Mouse (Mus musculus) midbrain, embryonic 14.5 days (tissue): Measurements from ENCODE around the gene Ccdc184. TPM values are rescaled to one million over a fixed set of nuclear protein-coding genes. Genes with fewer than 3 reads are reported as not detected.

Source experiments
- ATAC-seq: fragments of 200-750 bp; cut with Nextera tagmentation; 2 replicates; pipeline ENCODE4 v1.8.0; 2017; ENCODE audit warnings: moderate number of reproducible peaks, moderate library complexity; ENCODE audit not compliant: low FRiP score, low TSS enrichment
- DNase-seq: peaks from one replicate; pipeline ENCODE4 v3.0.0-alpha.2; 2015
- H3K27ac ChIP-seq: fragments of 300-500 bp; sonication (generic); replicated peaks from 2 replicates; pipeline ENCODE4 v1.5.1; 2014; ENCODE audit warnings: mild to moderate bottlenecking, low read depth, low read length, moderate library complexity
- H3K27me3 ChIP-seq: fragments of 300-500 bp; sonication (generic); 2 replicates; pipeline ENCODE4 v1.6.1; 2014; ENCODE audit warnings: low read length, control low read depth, mixed read lengths; ENCODE audit not compliant: control insufficient read depth, insufficient read depth
- H3K36me3 ChIP-seq: fragments of 300-500 bp; sonication (generic); 2 replicates; pipeline ENCODE4 v1.6.1; 2014; ENCODE audit warnings: low read length, control low read depth; ENCODE audit not compliant: control insufficient read depth, insufficient read depth
- H3K4me1 ChIP-seq: fragments of 300-500 bp; sonication (generic); 2 replicates; pipeline ENCODE4 v1.6.1; 2014; ENCODE audit warnings: mild to moderate bottlenecking, antibody characterized with exemption, low read length, control low read depth; ENCODE audit not compliant: control insufficient read depth, insufficient read depth
- H3K4me2 ChIP-seq: fragments of 300-500 bp; sonication (generic); 2 replicates; pipeline ENCODE4 v1.6.1; 2014; ENCODE audit warnings: mild to moderate bottlenecking, low read length, moderate library complexity
- H3K4me3 ChIP-seq: fragments of 300-500 bp; sonication (generic); replicated peaks from 2 replicates; pipeline ENCODE4 v1.5.1; 2014; ENCODE audit warnings: low read depth, low read length
- H3K9ac ChIP-seq: fragments of 300-500 bp; sonication (generic); replicated peaks from 2 replicates; pipeline ENCODE4 v1.6.1; 2014; ENCODE audit warnings: mild to moderate bottlenecking, low read length, moderate library complexity
- H3K9me3 ChIP-seq: fragments of 300-500 bp; sonication (generic); 2 replicates; pipeline ENCODE4 v1.6.1; 2016; ENCODE audit warnings: low read length, control low read depth, mixed read lengths; ENCODE audit not compliant: control insufficient read depth
- WGBS: fragments of 180-500 bp; shearing (Covaris S2); extraction: QIAGEN DNeasy Blood & Tissue Kit; methylation state at CpG from one replicate; pipeline ENCODE4 v1.1.7; 2014; 5-methylcytosine and 5-hydroxymethylcytosine counted together
- polyA plus RNA-seq: library from polyadenylated mRNA; unstranded; fragments of >200 nt; fragmentation: Nextera tagmentation; extraction: Ambion mirVana; gene quantifications from 2 replicates; pipeline ENCODE4 v1.2.1, GENCODE M21; 2014

Gene Ccdc184
- polyA plus RNA-seq, 1 experiment from 2014 or later = 98.5 TPM

GRCm38 (mm10) chr15:98180567-98181131 lies 13.7 kb downstream of the Ccdc184 start:
- peak overlapping the region; percentile 77 for H3K27ac ChIP-seq
- no peaks in the 10 kb centered on the region; the same call in 1 of the 2 replicates for H3K27me3 ChIP-seq
- peak overlapping the region; percentile 45 for H3K4me3 ChIP-seq
- ATAC-seq = no peak
- peak overlapping the region; percentile 52 for H3K9ac ChIP-seq
- H3K4me1 ChIP-seq = 0 out of 2 replicates have a peak, but pooled peaks cover 5% of the 10 kb centered on the region
- peak overlapping the region; percentile 82 for H3K4me2 ChIP-seq
- DNase-seq = no peak
- H3K9me3 ChIP-seq = no peaks in the 10 kb centered on the region
- WGBS = 3% methylated on average over 26 of the region's 26 CpGs
- no peaks in the 10 kb centered on the region for H3K36me3 ChIP-seq

GRCm38 (mm10) chr15:98181132-98181711 lies 14.3 kb downstream of the Ccdc184 start:
- H3K27me3 ChIP-seq = no peaks in the 10 kb centered on the region; the same call in 1 of the 2 replicates
- peak overlapping the region; percentile 77 for H3K27ac ChIP-seq
- H3K4me1 ChIP-seq = 0 out of 2 replicates have a peak, but pooled peaks cover 5% of the 10 kb centered on the region
- H3K4me2 ChIP-seq = peak overlapping the region; percentile 82
- ATAC-seq (peak; percentile 97), DNase-seq (peak; percentile 93)
- H3K4me3 ChIP-seq = peak overlapping the region; percentile 45
- no peaks in the 10 kb centered on the region for H3K9me3 ChIP-seq
- H3K9ac ChIP-seq = peak overlapping the region; percentile 52
- H3K36me3 ChIP-seq = no peaks in the 10 kb centered on the region
- under 1% methylated on average over 30 of the region's 30 CpGs for WGBS

GRCm38 (mm10) chr15:98181856-98182570 lies 15.1 kb downstream of the Ccdc184 start:
- H3K27me3 ChIP-seq = no peaks in the 10 kb centered on the region; the same call in 1 of the 2 replicates
- 0 out of 2 replicates have a peak, but pooled peaks cover 5% of the 10 kb centered on the region for H3K4me1 ChIP-seq
- DNase-seq = no peak
- no peak overlapping the region for H3K9ac ChIP-seq
- no peak overlapping the region for H3K4me3 ChIP-seq
- H3K27ac ChIP-seq = no peak overlapping the region
- H3K36me3 ChIP-seq = no peaks in the 10 kb centered on the region
- 75% methylated on average over 12 of the region's 12 CpGs for WGBS
- no peaks in the 10 kb centered on the region for H3K9me3 ChIP-seq
- peak overlapping the region; percentile 82; the same call in 1 of the 2 replicates for H3K4me2 ChIP-seq
- ATAC-seq = no peak

- Histone ChIP-seq H3K9me3 (no peaks in the 10 kb centered on the region), H3K27me3 (no peaks in the 10 kb centered on the region; the same call in 1 of the 2 replicates), H3K9ac (no peak overlapping the region), H3K27ac (no peak overlapping the region), H3K36me3 (no peaks in the 10 kb centered on the region), H3K4me2 (no peak overlapping the region), H3K4me1 (0 out of 2 replicates have a peak, but pooled peaks cover 5% of the 10 kb centered on the region), H3K4me3 (no peak overlapping the region)
- 72% methylated on average over 4 of the region's 4 CpGs for WGBS
- no peak for ATAC-seq
- DNase-seq = no peak
Measured at GRCm38 (mm10) chr15:98184456-98184855, 17.5 kb downstream of the Ccdc184 start.

DNA sequence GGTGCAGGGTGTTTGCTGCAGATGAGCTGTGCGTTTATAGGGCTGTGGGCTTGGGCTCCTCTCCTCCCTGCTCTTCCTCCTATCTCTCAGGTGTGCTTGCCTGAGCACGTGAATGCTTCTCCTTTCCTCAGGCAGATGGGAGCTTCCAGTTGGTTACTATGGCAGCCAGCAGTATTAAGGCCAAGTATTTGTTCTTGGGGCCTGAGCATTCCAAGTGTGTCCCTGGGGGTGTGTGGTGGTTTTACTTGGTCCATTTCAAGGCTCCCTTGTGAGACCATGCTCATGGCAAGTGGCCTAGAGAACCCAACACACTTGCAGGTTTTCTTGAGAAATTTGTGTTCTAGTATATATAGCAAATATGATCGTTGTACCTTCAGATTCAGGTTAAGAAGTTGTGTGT lies 28.5 kb downstream of the Ccdc184 start, which contains the start of gene Olfr288:
Olfr288 (minus strand) TSS at position 101 of the 400 bp plus-strand sequence.
- WGBS = 65% methylated on average over 3 of the region's 3 CpGs
- Histone ChIP-seq H3K9me3 (no peaks in the 10 kb centered on the region), H3K36me3 (no peaks in the 10 kb centered on the region), H3K27ac (no peak within 1 kb of the TSS), H3K4me3 (no peak within 1 kb of the TSS), H3K4me2 (no peak within 1 kb of the TSS), H3K27me3 (no peaks in the 10 kb centered on the region), H3K4me1 (no peaks in the 10 kb centered on the region), H3K9ac (no peak within 1 kb of the TSS)
- no peak for ATAC-seq
- DNase-seq = no peak

DNA sequence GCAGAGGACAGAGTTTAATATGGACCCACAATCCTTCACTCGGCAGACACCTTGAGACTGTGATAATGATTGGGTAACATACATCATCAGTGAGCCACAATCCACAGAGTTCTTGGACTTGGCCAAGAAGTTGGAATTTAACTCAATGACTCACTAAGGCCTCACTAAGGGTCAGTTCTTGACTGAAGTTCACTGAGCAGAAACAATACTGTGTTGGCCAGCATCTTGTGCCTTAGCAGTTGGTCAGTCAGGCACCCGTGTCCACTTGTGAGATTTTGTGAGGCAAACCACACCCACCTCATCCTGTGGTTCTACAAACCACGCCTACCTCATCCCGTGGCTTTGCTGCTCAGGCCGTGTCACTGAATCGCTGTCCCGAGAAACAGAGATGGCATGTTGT lies 42.7 kb downstream of the Ccdc184 start:
- Histone ChIP-seq H3K36me3 (no peaks in the 10 kb centered on the region), H3K27me3 (no peaks in the 10 kb centered on the region), H3K9ac (no peak overlapping the region), H3K9me3 (no peaks in the 10 kb centered on the region), H3K27ac (no peak overlapping the region), H3K4me1 (no peaks in the 10 kb centered on the region), H3K4me3 (no peak overlapping the region), H3K4me2 (no peak overlapping the region)
- no peak for ATAC-seq
- 87% methylated on average over 7 of the region's 7 CpGs for WGBS
- no peak for DNase-seq

DNA sequence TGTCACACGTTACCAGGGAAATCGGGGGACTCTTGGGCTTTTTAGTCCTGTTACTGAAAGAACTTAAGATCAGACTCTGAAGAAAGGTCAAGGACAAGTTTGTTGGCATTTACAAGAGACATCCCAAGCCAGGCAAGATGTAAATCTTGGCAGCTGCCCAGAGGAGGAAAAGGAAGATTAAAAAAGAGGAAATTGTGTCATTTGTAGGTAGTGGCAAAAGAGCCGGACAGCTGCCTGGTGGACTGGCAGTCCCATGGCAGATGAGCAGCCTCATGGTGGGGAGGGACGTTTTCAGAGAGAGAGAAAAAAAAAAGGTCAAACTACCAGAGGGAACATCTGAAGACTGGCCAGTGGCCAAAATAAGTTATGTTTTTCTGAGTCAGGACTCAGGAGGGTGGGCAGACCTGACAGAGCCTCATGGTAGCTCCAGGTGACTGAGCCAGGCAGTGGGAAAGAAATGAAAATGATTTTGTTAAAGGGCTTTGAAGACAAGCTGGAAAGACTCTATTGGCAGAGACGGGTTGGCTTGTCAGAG lies 46.4 kb downstream of the Ccdc184 start:
- Histone ChIP-seq H3K27ac (no peak overlapping the region), H3K9me3 (no peaks in the 10 kb centered on the region), H3K4me2 (no peak overlapping the region), H3K4me1 (no peaks in the 10 kb centered on the region), H3K4me3 (no peak overlapping the region), H3K9ac (no peak overlapping the region), H3K36me3 (no peaks in the 10 kb centered on the region), H3K27me3 (no peaks in the 10 kb centered on the region)
- ATAC-seq (no peak), DNase-seq (no peak)
- 82% methylated on average over 5 of the region's 5 CpGs for WGBS

GRCm38 (mm10) chr15:98214130-98214529 lies 47.2 kb downstream of the Ccdc184 start:
- no peak overlapping the region for H3K9ac ChIP-seq
- H3K27me3 ChIP-seq = no peaks in the 10 kb centered on the region
- no peak overlapping the region for H3K4me3 ChIP-seq
- DNase-seq (no peak), ATAC-seq (no peak)
- 79% methylated on average over 5 of the region's 5 CpGs for WGBS
- no peaks in the 10 kb centered on the region for H3K36me3 ChIP-seq
- no peak overlapping the region for H3K4me2 ChIP-seq
- H3K4me1 ChIP-seq = no peaks in the 10 kb centered on the region
- no peak overlapping the region for H3K27ac ChIP-seq
- no peaks in the 10 kb centered on the region for H3K9me3 ChIP-seq
